Mouse (Mus musculus): ENCODE measurements at regions not wholly inside any gene's neighbourhood (a gene's known extent, or its start where the extent isn't known, plus 50 kb on each side); places are given as distances from the start of the nearest gene placed in this dataset.

GRCm38 (mm10) chr5:119217077-119217476, 453.4 kb upstream of the Tbx3 start:
- peak in 1 of 2 experiments; percentile 25 for DNase-seq

DNA sequence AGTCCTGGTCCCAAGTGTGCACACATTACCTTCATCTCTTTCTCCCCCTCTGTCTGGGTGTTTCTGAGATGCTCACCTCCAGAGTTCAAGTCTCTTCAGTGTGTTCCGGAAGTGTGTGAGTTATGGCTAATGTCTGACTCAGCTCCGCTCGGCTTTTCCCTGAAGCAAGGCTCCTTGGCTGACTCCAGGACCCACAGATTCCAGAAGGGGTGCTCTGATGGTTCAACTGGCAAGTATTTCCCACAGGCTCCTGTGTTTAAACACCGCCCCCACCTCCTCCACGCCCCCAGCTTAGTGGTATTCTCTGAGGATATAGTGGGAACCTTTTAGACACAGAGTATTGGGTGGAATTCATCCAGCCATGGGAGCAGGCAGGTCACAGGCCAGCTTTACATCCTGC, 441.8 kb upstream of the Tbx3 start:
- DNase-seq, result no peak

- DNase-seq, result no peak
These were observed 437.5 kb upstream of the Tbx3 start for GRCm38 (mm10) chr5:119232941-119233340.

- DNase-seq, result no peak
These were observed 434.6 kb upstream of the Tbx3 start for GRCm38 (mm10) chr5:119235884-119236283.

GRCm38 (mm10) chr5:119246824-119247223, 423.6 kb upstream of the Tbx3 start:
- peak; percentile 49 to 75 for DNase-seq

DNA sequence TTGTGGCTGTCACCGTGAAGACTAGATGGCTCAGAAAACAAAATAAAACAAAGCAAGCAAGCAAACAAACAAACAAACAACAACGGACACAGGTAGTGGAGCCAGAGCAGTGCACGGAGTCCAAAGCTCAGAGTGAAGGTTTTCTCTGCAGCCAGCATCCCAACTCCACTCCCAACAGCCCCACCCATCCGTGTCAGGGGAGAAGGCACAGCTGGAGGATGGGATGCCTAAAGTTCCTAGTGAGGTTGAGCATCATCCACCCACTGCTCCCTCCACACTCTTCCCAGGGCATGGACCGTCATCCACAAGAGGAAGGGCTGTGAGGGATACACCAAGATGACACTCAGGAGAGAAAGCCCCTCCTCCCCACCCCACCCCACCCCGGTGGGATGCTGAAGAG, 421.8 kb upstream of the Tbx3 start:
- peak in 1 of 2 experiments; percentile 38 for DNase-seq

DNA sequence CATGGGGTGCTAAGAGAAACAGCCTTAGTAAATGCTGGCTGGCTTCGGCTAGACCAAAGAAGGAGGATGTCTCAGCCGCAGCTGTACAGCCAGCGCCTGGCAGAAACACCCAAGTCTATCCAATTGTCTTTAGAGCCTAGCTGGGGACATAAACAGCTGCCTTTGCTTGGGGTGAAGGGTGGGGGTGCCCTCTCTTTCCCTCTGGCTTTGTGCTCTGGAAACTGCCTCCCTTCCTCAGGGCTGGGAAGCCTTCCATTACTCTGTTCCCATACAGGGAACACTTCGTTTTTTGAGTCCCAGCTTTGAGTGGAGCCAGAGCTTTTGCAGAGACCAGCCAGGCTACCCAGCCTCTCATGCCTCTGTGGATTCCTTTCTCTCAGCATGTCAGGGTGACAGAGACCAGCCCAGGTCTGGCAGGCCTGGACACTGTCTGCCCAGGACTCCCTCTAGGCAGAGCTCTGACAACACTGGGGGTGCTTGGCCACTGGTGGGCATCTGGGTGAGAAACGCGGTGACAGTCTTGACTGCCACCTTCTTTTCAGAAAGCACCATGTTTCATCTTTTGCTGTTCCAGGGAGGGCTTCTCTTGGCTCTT, 421.2 kb upstream of the Tbx3 start:
- DNase-seq, result peak in 1 of 2 experiments; percentile 15

- DNase-seq, result no peak
These were observed 419.0 kb upstream of the Tbx3 start for GRCm38 (mm10) chr5:119251311-119252047.

GRCm38 (mm10) chr5:119257374-119258120, 412.9 kb upstream of the Tbx3 start:
- DNase-seq, result no peak

DNA sequence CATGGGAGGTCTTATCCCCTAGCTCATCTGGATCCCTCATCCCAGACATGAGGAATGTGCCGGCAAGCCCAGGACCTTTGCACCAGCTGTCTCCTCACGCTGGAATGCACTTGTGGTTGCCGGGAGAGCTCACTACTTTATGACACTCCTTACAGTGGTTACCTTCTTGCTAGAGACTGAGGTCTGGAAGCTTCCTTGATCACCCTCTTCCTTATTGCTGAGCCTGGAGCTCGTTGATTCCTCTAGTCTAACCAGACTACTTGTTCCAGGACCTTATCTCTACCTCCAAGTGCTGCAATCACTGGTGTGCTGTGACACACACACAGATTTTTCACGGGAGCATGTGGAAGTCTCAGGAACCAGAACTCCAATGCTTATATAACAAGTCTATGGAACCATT, 411.6 kb upstream of the Tbx3 start:
- no peak for DNase-seq

GRCm38 (mm10) chr5:119265149-119265890, 405.1 kb upstream of the Tbx3 start:
- DNase-seq, result peak; percentile 48 to 59

- no peak for DNase-seq
These were observed 399.1 kb upstream of the Tbx3 start for GRCm38 (mm10) chr5:119271234-119271852.

GRCm38 (mm10) chr5:119273203-119273602, 397.3 kb upstream of the Tbx3 start:
- DNase-seq, result no peak

- DNase-seq, result no peak
These were observed 396.9 kb upstream of the Tbx3 start for GRCm38 (mm10) chr5:119273615-119274014.

DNA sequence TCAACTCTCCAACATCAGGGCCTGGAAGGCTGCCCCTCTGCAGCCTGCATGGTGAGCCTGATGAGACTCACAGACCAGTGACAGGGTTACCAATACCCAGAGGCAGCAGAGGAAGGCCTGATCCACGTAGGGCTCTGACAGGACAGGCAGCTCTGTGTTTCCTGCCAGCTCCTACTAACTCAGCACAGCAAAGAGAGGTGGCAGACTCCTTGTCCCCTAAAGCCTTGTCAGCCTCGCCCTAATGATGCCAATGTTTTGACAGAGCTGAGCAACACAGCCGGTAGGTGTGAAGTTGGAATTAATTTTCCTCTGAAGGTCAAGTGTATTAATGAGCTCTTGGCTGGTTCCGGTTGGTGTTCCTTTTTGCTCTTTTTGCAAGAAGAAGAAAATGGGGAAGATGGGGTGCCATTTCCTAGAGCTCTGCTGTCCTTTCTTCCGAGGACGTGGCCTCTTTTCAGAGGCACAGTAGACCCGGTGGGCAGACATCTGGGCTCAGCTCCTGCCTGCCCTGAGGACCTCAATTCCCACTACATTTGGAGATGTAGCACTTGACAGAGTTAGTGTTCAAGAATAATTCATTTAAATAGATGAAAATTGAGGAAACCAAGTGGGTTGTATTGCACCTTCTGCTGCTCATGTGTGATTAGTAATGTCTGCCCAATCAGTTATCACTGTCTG, 395.5 kb upstream of the Tbx3 start:
- DNase-seq, result no peak

DNA sequence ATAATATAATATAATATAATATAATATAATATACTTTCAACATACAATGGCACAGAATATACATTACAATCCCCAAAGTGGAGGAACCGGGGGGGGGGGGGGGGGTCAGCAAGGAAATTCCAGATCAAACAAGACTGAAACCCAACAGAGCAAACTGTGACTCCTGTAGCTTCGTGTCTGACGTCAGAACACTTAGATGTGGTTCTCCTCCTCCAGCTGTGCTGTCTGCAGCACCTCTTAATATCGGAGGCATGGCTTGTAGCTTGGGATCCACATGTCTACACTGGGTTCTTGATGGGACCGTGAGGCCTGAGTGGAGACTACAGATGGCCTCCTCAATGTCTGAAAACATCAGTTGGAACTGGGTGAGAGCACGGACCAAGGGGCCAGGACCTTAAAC, 390.3 kb upstream of the Tbx3 start:
- DNase-seq, result no peak

DNA sequence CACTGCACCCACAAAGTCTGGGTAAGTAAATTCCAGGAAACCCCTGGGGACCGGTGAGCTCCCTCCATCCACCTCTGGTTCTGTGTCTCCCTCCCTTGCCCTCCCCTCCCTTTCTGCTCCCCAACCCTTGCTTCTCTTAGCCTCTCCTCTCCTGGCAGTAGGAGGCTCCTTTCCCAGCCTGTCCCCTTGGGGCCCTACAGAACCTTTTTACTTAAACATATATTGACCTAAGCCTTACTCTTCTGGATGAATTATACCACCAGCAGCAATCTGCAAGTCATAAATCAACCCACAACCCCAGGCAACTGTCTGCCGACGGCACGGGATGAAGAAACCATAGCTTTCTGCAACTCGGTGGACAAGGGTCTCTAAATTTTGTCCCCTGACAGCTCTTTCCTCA, 380.7 kb upstream of the Tbx3 start:
- DNase-seq, result no peak

GRCm38 (mm10) chr5:119292323-119292722, 378.1 kb upstream of the Tbx3 start:
- DNase-seq, result no peak

- DNase-seq, result no peak
These were observed 377.6 kb upstream of the Tbx3 start for GRCm38 (mm10) chr5:119292889-119293288.

DNA sequence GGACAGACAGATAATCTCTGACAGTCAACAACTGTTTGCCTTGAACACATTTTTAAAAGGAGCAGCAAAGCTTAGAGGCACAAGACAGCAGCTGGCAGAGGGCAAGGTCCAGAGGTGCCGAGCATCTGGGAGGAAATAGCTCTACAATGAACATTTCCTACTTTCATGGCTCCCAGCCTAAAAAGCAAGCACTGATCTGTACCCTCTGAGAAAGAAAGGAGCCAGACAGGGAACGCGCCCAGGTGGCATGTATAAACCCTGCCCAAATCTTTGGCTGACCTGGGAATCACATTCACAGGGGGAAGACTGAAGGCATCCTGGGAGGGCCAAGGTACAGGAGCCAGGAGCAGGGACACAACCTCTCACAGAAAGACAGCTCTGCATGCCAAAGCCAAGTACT, 371.2 kb upstream of the Tbx3 start:
- no peak for DNase-seq

DNA sequence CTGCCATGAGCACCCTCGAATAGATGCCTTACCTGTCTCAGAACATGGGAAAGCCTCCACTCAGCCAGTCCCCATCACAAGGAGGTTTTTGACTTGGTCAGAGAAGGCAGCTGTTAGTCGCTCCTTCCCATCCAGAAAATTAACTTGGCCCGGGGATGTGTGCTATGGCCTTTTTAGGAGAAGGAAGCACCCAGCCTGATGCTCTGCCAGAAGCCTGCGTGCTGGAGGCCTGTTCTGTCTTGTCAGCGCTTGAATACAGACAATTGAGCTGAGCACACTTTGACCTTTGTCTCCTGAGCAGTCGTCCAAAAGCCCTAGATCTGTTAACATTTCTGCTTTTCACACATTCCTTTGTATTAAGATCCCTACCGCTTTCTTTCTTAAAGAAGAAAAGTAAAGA, 370.4 kb upstream of the Tbx3 start:
- DNase-seq, result peak in 1 of 2 experiments; percentile 10

GRCm38 (mm10) chr5:119301539-119301938, 368.9 kb upstream of the Tbx3 start:
- DNase-seq, result no peak
